Mouse (Mus musculus) heart, embryonic 10.5 days (tissue): ENCODE results near the gene Srsf2. TPM values are rescaled to one million over a fixed set of nuclear protein-coding genes. Genes with fewer than 3 reads are reported as not detected.
A peak's percentile ranks its signal among the peaks of the same experiment; 100 is the strongest.
"Not testable (repeated sequence)": the region's sequence is repeated elsewhere in the genome, so short reads cannot be mapped to it uniquely, and the experiment has no call there.

Experiments
- DNase-seq: peaks from one replicate; pipeline ENCODE4 v3.0.0-alpha.2; 2017; ENCODE audit warnings: low spot score
- H3K27ac ChIP-seq: fragments of 300-500 bp; sonication (generic); 2 replicates; pipeline ENCODE4 v1.5.1; 2016; ENCODE audit warnings: mild to moderate bottlenecking
- H3K27me3 ChIP-seq: fragments of 300-500 bp; sonication (generic); 2 replicates; pipeline ENCODE4 v1.6.1; 2016; ENCODE audit warnings: mild to moderate bottlenecking; ENCODE audit not compliant: poor library complexity, insufficient read depth, severe bottlenecking
- H3K36me3 ChIP-seq: fragments of 300-500 bp; sonication (generic); 2 replicates; pipeline ENCODE4 v1.6.1; 2016; ENCODE audit warnings: mild to moderate bottlenecking, moderate library complexity
- H3K4me1 ChIP-seq: fragments of 300-500 bp; sonication (generic); 2 replicates; pipeline ENCODE4 v1.6.1; 2016; ENCODE audit warnings: mild to moderate bottlenecking
- H3K4me3 ChIP-seq: fragments of 300-500 bp; sonication (generic); 2 replicates; pipeline ENCODE4 v1.5.1; 2016; ENCODE audit warnings: mild to moderate bottlenecking, moderate library complexity
- H3K9me3 ChIP-seq: fragments of 300-500 bp; sonication (generic); 2 replicates; pipeline ENCODE4 v1.6.1; 2016; ENCODE audit warnings: mild to moderate bottlenecking, moderate library complexity
- WGBS: fragments of 180-500 bp; shearing (Covaris S2); methylation state at CpG from one replicate; pipeline ENCODE4 v1.1.7; 2016; 5-methylcytosine and 5-hydroxymethylcytosine counted together
- polyA plus RNA-seq: library from polyadenylated mRNA; unstranded; fragments of >200 nt; fragmentation: Nextera tagmentation; extraction: Ambion mirVana; gene quantifications from 2 replicates; pipeline ENCODE4 v1.2.1, GENCODE M21; 2016

Gene Srsf2
- 577 and 728 TPM in 2 replicates for polyA plus RNA-seq

DNA sequence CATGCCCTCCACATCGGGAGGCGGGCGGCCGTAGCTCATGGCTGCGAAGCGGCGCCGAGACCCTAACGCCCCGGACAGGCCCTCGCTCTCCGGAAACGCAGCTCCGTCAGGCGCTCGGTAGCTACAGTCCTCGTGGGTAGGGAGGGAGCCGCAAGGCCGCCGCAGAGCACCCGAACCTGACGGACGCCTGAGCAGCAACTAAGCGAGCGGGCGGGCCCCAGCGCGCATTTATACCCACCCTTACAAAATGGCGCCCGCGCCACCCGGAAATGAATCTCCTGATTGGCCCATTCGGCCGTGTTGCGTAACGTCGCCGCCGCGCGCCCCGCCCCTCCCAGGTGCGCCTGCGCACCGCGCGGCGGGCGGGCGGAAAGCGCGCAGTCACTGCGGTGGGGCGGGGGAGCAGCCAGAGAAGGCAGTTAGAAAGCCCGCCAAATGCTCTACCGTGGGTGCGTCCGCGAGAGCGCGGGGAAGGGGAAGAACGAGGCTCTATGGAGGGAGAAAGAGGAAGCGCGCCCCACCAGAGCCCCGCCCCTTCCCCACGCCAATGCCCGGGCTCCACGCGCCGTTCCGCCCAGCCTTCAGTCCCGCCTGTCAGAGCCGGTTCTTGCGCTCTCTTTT is at the start of gene Srsf2:
Gene Srsf2 (minus strand): TSS at position 204 of the 621 bp plus-strand sequence.
- H3K4me3 ChIP-seq: peak within 1 kb of the TSS; percentile 98
- H3K27ac ChIP-seq: peak within 1 kb of the TSS; percentile 99
- H3K36me3 ChIP-seq: peaks cover 40% of the 10 kb centered on the region
- peak; percentile 98 for DNase-seq
- H3K4me1 ChIP-seq: peaks cover 19% of the 10 kb centered on the region
- H3K27me3 ChIP-seq: no peaks in the 10 kb centered on the region
- under 1% methylated on average over 71 of the region's 74 CpGs for WGBS
- H3K9me3 ChIP-seq: no peaks in the 10 kb centered on the region

DNA sequence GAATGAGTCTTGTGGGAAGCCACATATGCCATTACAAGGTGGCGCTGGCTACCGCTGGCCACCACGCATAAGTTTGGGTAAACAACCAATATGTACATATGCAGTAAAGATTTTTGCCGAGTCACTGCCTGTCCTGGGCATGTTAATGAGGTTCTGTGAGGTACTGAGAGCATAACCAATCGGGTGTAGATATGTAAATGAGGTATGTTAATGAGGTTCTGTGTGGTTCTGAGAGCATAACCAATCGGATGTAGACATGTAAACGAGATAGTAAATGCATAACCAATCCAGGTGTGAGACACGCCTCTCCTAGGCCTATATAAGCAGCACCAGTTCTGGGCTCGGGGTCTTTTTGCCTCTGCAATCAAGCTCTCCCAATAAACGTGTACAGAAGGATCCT is 49.7 kb upstream of the Srsf2 start:
- DNase-seq, H3K9me3 ChIP-seq, H3K4me3 ChIP-seq, H3K36me3 ChIP-seq, H3K27ac ChIP-seq: not testable (repeated sequence)
- Histone ChIP-seq H3K27me3 (peaks cover 39% of the 10 kb centered on the region), H3K4me1 (peaks cover 16% of the 10 kb centered on the region)
- 86% methylated on average over 10 of the region's 10 CpGs for WGBS

- peaks cover 13% of the 10 kb centered on the region for H3K4me1 ChIP-seq
- DNase-seq: no peak
- H3K36me3 ChIP-seq: no peaks in the 10 kb centered on the region
- H3K27ac ChIP-seq: no peak overlapping the region
- WGBS: 90% methylated on average over 12 of the region's 12 CpGs
- H3K27me3 ChIP-seq: peaks cover 17% of the 10 kb centered on the region; the same call in 1 of the 2 replicates
- H3K4me3 ChIP-seq: no peak overlapping the region
- no peaks in the 10 kb centered on the region for H3K9me3 ChIP-seq
Observed at GRCm38 (mm10) chr11:116899247-116899646, 46.4 kb upstream of the Srsf2 start.

GRCm38 (mm10) chr11:116895402-116895801 is 42.5 kb upstream of the Srsf2 start:
- H3K36me3 ChIP-seq: no peaks in the 10 kb centered on the region
- H3K27ac ChIP-seq: no peak overlapping the region
- H3K4me3 ChIP-seq: no peak overlapping the region
- H3K27me3 ChIP-seq: peaks cover 12% of the 10 kb centered on the region
- H3K9me3 ChIP-seq: no peaks in the 10 kb centered on the region
- peaks cover 17% of the 10 kb centered on the region for H3K4me1 ChIP-seq
- DNase-seq: no peak
- WGBS: 90% methylated on average over 3 of the region's 3 CpGs

DNA sequence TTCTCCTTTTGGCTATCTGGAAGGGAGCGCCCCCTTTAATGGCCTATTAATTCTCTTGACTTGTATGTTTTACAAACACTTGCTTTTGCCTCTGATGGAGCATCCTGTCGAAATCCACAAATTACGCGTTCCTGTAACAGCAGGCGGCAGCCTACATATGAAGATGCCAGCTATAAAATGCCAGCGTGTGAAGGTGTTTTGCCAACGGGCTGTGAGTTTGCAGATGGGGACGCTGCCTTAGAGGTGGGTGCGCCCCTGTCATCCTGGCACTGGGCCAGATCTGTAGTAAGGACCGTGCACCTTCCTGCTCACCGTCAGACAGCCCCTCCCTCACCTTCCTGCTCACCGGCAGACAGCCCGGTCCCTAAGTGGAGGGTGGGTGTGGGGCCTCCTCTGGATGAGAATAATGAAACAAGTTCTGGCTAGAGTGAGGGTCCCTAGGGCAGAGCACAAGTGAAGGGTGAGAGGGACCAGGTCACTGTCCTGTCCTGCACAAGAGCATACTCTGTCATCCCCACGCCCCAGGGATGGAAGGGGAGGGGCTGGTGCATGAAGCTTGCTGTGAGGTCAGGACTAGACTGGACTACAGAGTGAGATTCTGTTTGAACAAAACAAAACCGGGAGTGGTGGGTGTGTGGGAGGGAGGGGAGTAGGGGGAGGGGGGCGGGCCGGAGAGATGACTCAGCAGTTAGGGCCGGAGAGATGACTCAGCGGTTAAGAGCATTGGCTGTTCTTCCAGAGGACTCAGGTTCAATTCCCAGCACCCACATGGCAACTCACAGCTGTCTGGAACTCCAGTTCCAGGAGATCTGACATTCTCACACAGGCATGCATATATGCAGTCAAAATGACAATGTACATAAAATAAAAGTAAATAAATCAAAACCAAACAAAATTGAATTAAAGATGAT is 40.9 kb upstream of the Srsf2 start:
- Histone ChIP-seq H3K27me3 (peaks cover 14% of the 10 kb centered on the region), H3K4me3 (no peak overlapping the region), H3K4me1 (peaks cover 14% of the 10 kb centered on the region), H3K27ac (no peak overlapping the region), H3K36me3 (no peaks in the 10 kb centered on the region), H3K9me3 (no peaks in the 10 kb centered on the region)
- no peak for DNase-seq
- 72% methylated on average over 19 of the region's 19 CpGs for WGBS

DNA sequence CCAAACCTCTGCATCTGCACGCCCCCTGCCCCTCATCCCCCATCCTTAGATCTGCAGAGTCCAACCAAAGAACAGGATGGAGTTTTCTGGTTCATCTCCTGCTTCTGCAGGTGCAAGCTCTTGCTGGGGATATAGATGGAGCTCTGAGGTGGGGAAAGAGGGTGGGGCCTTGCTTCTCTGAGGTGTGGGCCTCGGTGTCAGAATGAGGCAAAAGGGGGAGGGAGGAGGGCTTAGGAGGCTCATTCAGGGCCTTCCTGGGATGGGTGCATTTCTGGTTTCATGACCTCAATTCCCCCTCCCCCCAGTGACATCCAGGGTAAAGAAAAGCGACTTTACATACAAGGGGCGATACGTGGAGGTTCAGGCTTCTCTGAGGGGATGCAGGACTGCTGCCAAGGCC is 34.2 kb upstream of the Srsf2 start:
- peaks cover 13% of the 10 kb centered on the region for H3K4me1 ChIP-seq
- H3K27ac ChIP-seq: no peak overlapping the region
- H3K4me3 ChIP-seq: no peak overlapping the region
- 55% methylated on average over 5 of the region's 5 CpGs for WGBS
- peaks cover 46% of the 10 kb centered on the region for H3K27me3 ChIP-seq
- DNase-seq: no peak
- H3K9me3 ChIP-seq: no peaks in the 10 kb centered on the region
- H3K36me3 ChIP-seq: no peaks in the 10 kb centered on the region

GRCm38 (mm10) chr11:116885275-116886151 is 32.6 kb upstream of the Srsf2 start:
- Histone ChIP-seq H3K9me3 (no peaks in the 10 kb centered on the region), H3K36me3 (no peaks in the 10 kb centered on the region), H3K4me3 (peak overlapping the region; percentile 52), H3K27me3 (peaks cover 43% of the 10 kb centered on the region), H3K27ac (0 out of 2 replicates have a peak overlapping the region, but pooled peaks have one; percentile 22), H3K4me1 (peaks cover 13% of the 10 kb centered on the region)
- WGBS: 5% methylated on average over 27 of the region's 28 CpGs
- DNase-seq: peak; percentile 83

- no peaks in the 10 kb centered on the region for H3K36me3 ChIP-seq
- H3K9me3 ChIP-seq: no peaks in the 10 kb centered on the region
- no peak for DNase-seq
- WGBS: 86% methylated on average over 6 of the region's 6 CpGs
- H3K4me3 ChIP-seq: no peak overlapping the region
- peaks cover 13% of the 10 kb centered on the region for H3K4me1 ChIP-seq
- H3K27me3 ChIP-seq: peaks cover 36% of the 10 kb centered on the region
- no peak overlapping the region for H3K27ac ChIP-seq
Observed at GRCm38 (mm10) chr11:116884061-116884460, 31.2 kb upstream of the Srsf2 start.

GRCm38 (mm10) chr11:116882446-116882845 is 29.6 kb upstream of the Srsf2 start:
- Histone ChIP-seq H3K9me3 (no peaks in the 10 kb centered on the region), H3K27ac (no peak overlapping the region), H3K36me3 (no peaks in the 10 kb centered on the region), H3K4me1 (peaks cover 13% of the 10 kb centered on the region), H3K27me3 (peaks cover 27% of the 10 kb centered on the region), H3K4me3 (no peak overlapping the region)
- 77% methylated on average over 10 of the region's 10 CpGs for WGBS
- no peak for DNase-seq

GRCm38 (mm10) chr11:116881440-116881839 is 28.5 kb upstream of the Srsf2 start:
- no peak overlapping the region for H3K4me3 ChIP-seq
- H3K27me3 ChIP-seq: peaks cover 17% of the 10 kb centered on the region
- H3K27ac ChIP-seq: no peak overlapping the region
- no peak for DNase-seq
- no peaks in the 10 kb centered on the region for H3K9me3 ChIP-seq
- peaks cover 13% of the 10 kb centered on the region for H3K4me1 ChIP-seq
- no peaks in the 10 kb centered on the region for H3K36me3 ChIP-seq
- 82% methylated on average over 5 of the region's 5 CpGs for WGBS

GRCm38 (mm10) chr11:116880839-116881238 is 27.9 kb upstream of the Srsf2 start:
- Histone ChIP-seq H3K4me1 (peaks cover 10% of the 10 kb centered on the region), H3K27me3 (peaks cover 11% of the 10 kb centered on the region), H3K27ac (no peak overlapping the region), H3K4me3 (no peak overlapping the region), H3K9me3 (no peaks in the 10 kb centered on the region), H3K36me3 (no peaks in the 10 kb centered on the region)
- 75% methylated on average over 7 of the region's 7 CpGs for WGBS
- DNase-seq: no peak

DNA sequence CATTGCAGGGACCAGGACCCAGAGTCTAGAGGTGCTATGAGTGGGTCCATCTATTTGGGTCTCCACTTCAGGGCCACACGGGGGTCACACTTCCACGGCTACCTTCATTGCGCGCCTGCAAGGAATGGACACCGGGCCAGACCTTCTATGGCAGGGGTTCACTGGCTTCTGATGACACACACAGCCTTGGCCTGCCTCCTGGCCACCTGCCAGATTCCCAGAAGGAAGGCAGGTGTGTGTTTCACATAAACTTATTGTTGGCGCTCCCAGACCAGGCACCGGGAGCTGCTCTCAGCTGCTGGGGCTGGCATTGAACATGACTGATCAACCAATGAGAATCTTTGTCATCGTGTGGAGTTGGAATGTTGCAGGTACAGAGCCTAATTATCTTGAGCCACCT is 25.6 kb upstream of the Srsf2 start:
- no peak overlapping the region for H3K27ac ChIP-seq
- no peaks in the 10 kb centered on the region for H3K27me3 ChIP-seq
- H3K4me3 ChIP-seq: no peak overlapping the region
- WGBS: 94% methylated on average over 8 of the region's 8 CpGs
- H3K9me3 ChIP-seq: no peaks in the 10 kb centered on the region
- DNase-seq: no peak
- H3K36me3 ChIP-seq: peaks cover 15% of the 10 kb centered on the region
- 0 out of 2 replicates have a peak, but pooled peaks cover 5% of the 10 kb centered on the region for H3K4me1 ChIP-seq
